Mouse (Mus musculus) limb, embryonic 10.5 days (tissue): ENCODE results near the gene Mylpf. TPM values are rescaled to one million over a fixed set of nuclear protein-coding genes. Genes with fewer than 3 reads are reported as not detected.
A peak's percentile ranks its signal among the peaks of the same experiment; 100 is the strongest.

Source experiments
- DNase-seq: peaks from one replicate; pipeline ENCODE4 v3.0.0-alpha.2; 2017; ENCODE audit warnings: low spot score
- H3K27ac ChIP-seq: fragments of 300-500 bp; sonication (generic); 2 replicates; pipeline ENCODE4 v1.5.1; 2016; ENCODE audit warnings: mild to moderate bottlenecking
- H3K27me3 ChIP-seq: fragments of 300-500 bp; sonication (generic); 2 replicates; pipeline ENCODE4 v1.6.1; 2016; ENCODE audit warnings: low read depth, mild to moderate bottlenecking; ENCODE audit not compliant: poor library complexity, severe bottlenecking
- H3K36me3 ChIP-seq: fragments of 300-500 bp; sonication (generic); 2 replicates; pipeline ENCODE4 v1.6.1; 2016; ENCODE audit warnings: mild to moderate bottlenecking, moderate library complexity
- H3K4me1 ChIP-seq: fragments of 300-500 bp; sonication (generic); 2 replicates; pipeline ENCODE4 v1.6.1; 2016
- H3K4me3 ChIP-seq: fragments of 300-500 bp; sonication (generic); 2 replicates; pipeline ENCODE4 v1.5.1; 2016; ENCODE audit warnings: mild to moderate bottlenecking, moderate library complexity
- H3K9me3 ChIP-seq: fragments of 300-500 bp; sonication (generic); replicated peaks from 2 replicates; pipeline ENCODE4 v1.6.1; 2016; ENCODE audit warnings: mild to moderate bottlenecking
- WGBS: fragments of 180-500 bp; shearing (Covaris S2); methylation state at CpG from one replicate; pipeline ENCODE4 v1.1.7; 2016; 5-methylcytosine and 5-hydroxymethylcytosine counted together
- polyA plus RNA-seq: library from polyadenylated mRNA; unstranded; fragments of >200 nt; fragmentation: Nextera tagmentation; extraction: Ambion mirVana; gene quantifications from 2 replicates; pipeline ENCODE4 v1.2.1, GENCODE M21; 2016

The Mylpf gene
- polyA plus RNA-seq, 1 experiment from 2014 or later: 13.1 TPM

GRCm38 (mm10) chr7:127211014-127211745 lies 2.5 kb downstream of the Mylpf start:
- H3K27me3 ChIP-seq: peaks cover 25% of the 10 kb centered on the region
- H3K4me1 ChIP-seq: peaks cover 47% of the 10 kb centered on the region
- 0 out of 2 replicates have a peak, but pooled peaks cover 2% of the 10 kb centered on the region for H3K36me3 ChIP-seq
- H3K9me3 ChIP-seq: no peaks in the 10 kb centered on the region
- no peak overlapping the region for H3K4me3 ChIP-seq
- H3K27ac ChIP-seq: no peak overlapping the region
- 78% methylated on average over 5 of the region's 5 CpGs for WGBS
- no peak for DNase-seq

DNA sequence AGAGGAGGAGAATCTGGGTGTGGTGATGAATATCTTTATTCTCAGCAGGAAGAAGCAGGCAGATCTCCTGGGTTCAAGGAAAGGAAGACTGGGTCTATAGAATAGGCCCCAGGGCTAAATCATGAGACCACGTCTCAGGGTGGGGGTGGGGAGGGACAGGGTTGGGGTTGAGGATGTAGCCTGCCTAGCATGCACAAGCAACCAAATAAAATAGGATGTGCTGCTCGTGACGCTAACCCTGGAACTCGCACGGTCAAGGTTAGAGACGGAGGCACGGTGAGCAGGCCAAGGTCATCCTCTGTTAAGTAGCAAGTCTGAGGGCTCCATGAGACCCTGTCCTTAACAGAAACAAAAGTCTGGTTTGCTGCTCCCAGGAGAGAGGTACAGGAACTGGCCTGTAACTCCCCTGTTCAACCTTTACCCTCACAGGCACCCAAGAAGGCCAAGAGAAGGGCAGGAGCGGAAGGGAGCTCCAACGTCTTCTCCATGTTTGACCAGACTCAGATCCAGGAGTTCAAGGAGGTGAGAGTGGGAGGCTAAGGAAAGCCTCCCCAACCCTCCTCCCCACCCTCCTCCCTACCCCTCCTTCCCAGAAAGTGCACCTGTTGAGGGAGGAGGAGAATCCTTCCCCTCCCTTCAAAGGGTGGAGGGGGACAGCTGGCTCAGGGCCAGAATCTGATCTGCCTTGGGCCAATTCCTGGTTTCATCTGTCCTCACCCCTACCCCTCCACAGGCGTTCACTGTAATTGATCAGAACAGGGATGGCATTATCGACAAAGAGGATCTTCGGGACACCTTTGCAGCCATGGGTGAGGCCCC lies 4.0 kb downstream of the Mylpf start:
- 86% methylated on average over 12 of the region's 12 CpGs for WGBS
- no peak for DNase-seq
- Histone ChIP-seq H3K27me3 (peaks cover 25% of the 10 kb centered on the region), H3K9me3 (no peaks in the 10 kb centered on the region), H3K4me1 (peaks cover 36% of the 10 kb centered on the region), H3K36me3 (no peaks in the 10 kb centered on the region), H3K4me3 (no peak overlapping the region), H3K27ac (no peak overlapping the region)

DNA sequence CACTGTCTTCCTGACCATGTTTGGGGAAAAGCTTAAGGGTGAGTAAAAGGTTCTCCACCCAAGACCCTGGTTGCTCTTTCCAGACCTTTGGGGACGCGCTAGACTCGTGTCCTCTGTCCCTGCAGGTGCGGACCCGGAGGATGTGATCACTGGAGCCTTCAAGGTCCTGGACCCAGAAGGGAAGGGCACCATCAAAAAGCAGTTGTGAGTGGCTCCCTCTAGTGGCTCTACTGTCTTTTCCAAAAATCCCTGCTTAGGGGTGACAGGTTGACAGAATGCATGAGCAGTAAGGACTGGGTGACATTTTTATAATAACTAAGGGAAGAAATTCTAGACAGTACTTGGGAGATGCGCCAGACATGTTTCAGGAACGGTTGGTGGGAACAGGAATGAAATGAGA lies 4.8 kb downstream of the Mylpf start:
- Histone ChIP-seq H3K9me3 (no peaks in the 10 kb centered on the region), H3K36me3 (no peaks in the 10 kb centered on the region), H3K4me3 (no peak overlapping the region), H3K4me1 (peaks cover 45% of the 10 kb centered on the region), H3K27ac (no peak overlapping the region), H3K27me3 (peaks cover 25% of the 10 kb centered on the region)
- no peak for DNase-seq
- 35% methylated on average over 7 of the region's 7 CpGs for WGBS

- Histone ChIP-seq H3K27ac (peak overlapping the region; percentile 63; the same call in 1 of the 2 replicates), H3K4me1 (peaks cover 45% of the 10 kb centered on the region), H3K9me3 (no peaks in the 10 kb centered on the region), H3K4me3 (peak overlapping the region; percentile 48), H3K27me3 (peaks cover 25% of the 10 kb centered on the region), H3K36me3 (no peaks in the 10 kb centered on the region)
- no peak for DNase-seq
- 49% methylated on average over 12 of the region's 12 CpGs for WGBS
These were observed 5.2 kb downstream of the Mylpf start for GRCm38 (mm10) chr7:127213930-127214329.

- Histone ChIP-seq H3K27me3 (peaks cover 25% of the 10 kb centered on the region), H3K36me3 (no peaks in the 10 kb centered on the region), H3K27ac (peak overlapping the region; percentile 63; the same call in 1 of the 2 replicates), H3K9me3 (no peaks in the 10 kb centered on the region), H3K4me1 (peaks cover 39% of the 10 kb centered on the region), H3K4me3 (peak overlapping the region; percentile 48)
- 21% methylated on average over 21 of the region's 21 CpGs for WGBS
- DNase-seq: peak; percentile 45
These were observed 5.8 kb downstream of the Mylpf start for GRCm38 (mm10) chr7:127214521-127214920.

- WGBS: 20% methylated on average over 33 of the region's 33 CpGs
- peaks cover 34% of the 10 kb centered on the region for H3K4me1 ChIP-seq
- peak overlapping the region; percentile 48 for H3K4me3 ChIP-seq
- peak; percentile 76 for DNase-seq
- H3K36me3 ChIP-seq: no peaks in the 10 kb centered on the region
- peak overlapping the region; percentile 63 for H3K27ac ChIP-seq
- no peaks in the 10 kb centered on the region for H3K9me3 ChIP-seq
- peaks cover 25% of the 10 kb centered on the region for H3K27me3 ChIP-seq
These were observed 6.5 kb downstream of the Mylpf start for GRCm38 (mm10) chr7:127214981-127215871.

GRCm38 (mm10) chr7:127216307-127216706 lies 7.6 kb downstream of the Mylpf start:
- no peak for DNase-seq
- Histone ChIP-seq H3K27ac (no peak overlapping the region), H3K4me1 (peaks cover 34% of the 10 kb centered on the region), H3K36me3 (no peaks in the 10 kb centered on the region), H3K27me3 (peaks cover 25% of the 10 kb centered on the region), H3K4me3 (no peak overlapping the region), H3K9me3 (no peaks in the 10 kb centered on the region)
- 89% methylated on average over 5 of the region's 5 CpGs for WGBS

DNA sequence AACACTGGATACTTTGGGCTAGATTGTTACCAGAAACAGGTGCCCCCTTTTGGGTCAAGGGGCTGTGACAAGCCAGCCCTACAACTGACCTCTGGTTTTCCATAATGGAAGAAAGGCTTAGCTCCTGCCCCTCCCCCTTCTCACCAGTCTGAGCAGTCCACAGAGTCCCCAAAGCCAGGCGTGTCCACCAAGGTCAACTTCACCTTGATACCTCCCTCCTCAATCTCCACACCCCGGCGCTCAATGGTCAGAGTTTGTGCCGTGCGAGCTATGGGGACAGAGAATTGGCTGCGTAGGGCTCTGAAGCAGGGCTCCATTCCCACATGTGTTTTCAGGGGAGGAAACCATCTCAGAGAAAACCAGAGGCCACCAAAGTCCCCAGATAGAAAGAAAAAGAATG lies 8.8 kb downstream of the Mylpf start:
- no peak overlapping the region for H3K27ac ChIP-seq
- no peaks in the 10 kb centered on the region for H3K9me3 ChIP-seq
- H3K4me1 ChIP-seq: peaks cover 31% of the 10 kb centered on the region
- peaks cover 6% of the 10 kb centered on the region for H3K36me3 ChIP-seq
- WGBS: 88% methylated on average over 6 of the region's 6 CpGs
- DNase-seq: no peak
- H3K4me3 ChIP-seq: no peak overlapping the region
- H3K27me3 ChIP-seq: peaks cover 23% of the 10 kb centered on the region

DNA sequence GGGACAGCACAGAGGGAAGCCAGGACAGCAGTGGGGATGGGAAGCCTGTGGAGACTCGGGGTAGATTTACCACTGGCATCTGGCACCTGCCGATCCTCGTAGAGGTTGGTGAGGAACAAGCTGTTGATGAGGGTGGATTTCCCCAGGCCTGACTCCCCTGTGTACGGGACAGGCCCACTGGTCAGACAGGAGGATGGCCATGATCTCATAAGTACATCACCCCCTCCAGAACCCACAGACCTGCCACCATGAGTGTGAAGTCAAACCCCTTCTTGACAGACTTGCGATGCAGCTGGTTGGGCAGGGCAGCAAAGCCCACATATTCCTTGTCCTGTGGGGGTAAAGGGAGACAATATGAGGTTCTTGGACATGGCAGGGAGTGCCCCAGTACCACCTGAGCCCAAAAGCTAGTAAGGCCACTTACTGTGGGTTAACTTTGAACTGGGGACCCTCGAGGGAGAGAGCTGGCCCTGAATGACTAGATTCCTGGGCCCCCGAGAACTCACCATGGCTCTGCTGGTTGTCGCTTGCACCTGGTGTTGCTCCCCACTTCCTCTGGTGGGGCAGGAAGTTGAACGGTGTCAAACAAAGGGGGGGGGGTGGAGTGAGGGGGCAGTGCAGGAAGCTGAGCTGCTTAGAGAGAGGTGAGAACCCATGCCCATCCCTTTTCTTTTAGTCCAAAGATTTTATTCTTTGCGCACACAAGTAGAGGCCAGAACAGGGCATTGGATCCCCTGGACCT lies 9.4 kb downstream of the Mylpf start:
- no peaks in the 10 kb centered on the region for H3K9me3 ChIP-seq
- peaks cover 11% of the 10 kb centered on the region for H3K36me3 ChIP-seq
- H3K4me3 ChIP-seq: no peak overlapping the region
- H3K27me3 ChIP-seq: peaks cover 18% of the 10 kb centered on the region
- DNase-seq: no peak
- peak overlapping the region; percentile 25; the same call in 1 of the 2 replicates for H3K27ac ChIP-seq
- H3K4me1 ChIP-seq: peaks cover 31% of the 10 kb centered on the region
- 80% methylated on average over 10 of the region's 10 CpGs for WGBS

- H3K27me3 ChIP-seq: peaks cover 13% of the 10 kb centered on the region
- DNase-seq: no peak
- no peaks in the 10 kb centered on the region for H3K9me3 ChIP-seq
- 93% methylated on average over 4 of the region's 4 CpGs for WGBS
- H3K4me3 ChIP-seq: no peak overlapping the region
- peaks cover 31% of the 10 kb centered on the region for H3K4me1 ChIP-seq
- H3K36me3 ChIP-seq: peaks cover 17% of the 10 kb centered on the region
- H3K27ac ChIP-seq: no peak overlapping the region
These were observed 10.0 kb downstream of the Mylpf start for GRCm38 (mm10) chr7:127218670-127219069.

DNA sequence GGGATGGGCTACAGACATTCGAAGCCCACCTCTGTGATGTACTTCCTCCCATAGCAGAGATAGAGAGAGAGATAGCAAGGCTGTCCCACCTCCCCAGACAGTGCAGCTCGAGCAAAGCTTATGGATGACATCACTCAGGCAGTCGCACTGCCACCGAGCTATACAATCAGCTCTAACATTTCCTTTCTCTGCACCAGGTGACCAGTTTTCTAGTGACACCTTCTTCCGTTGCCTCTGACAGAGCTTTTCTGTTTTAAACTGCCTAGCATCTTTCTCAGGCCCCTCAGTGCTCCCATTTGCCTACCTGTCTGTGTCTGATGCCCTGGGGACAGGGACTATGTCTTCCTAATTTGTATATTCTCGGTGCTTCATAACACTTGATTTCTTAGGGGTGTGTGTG lies 11.8 kb downstream of the Mylpf start:
- H3K9me3 ChIP-seq: no peaks in the 10 kb centered on the region
- no peaks in the 10 kb centered on the region for H3K27me3 ChIP-seq
- no peak for DNase-seq
- peaks cover 14% of the 10 kb centered on the region for H3K4me1 ChIP-seq
- no peak overlapping the region for H3K27ac ChIP-seq
- 90% methylated on average over 6 of the region's 6 CpGs for WGBS
- H3K4me3 ChIP-seq: no peak overlapping the region
- peaks cover 19% of the 10 kb centered on the region for H3K36me3 ChIP-seq

DNA sequence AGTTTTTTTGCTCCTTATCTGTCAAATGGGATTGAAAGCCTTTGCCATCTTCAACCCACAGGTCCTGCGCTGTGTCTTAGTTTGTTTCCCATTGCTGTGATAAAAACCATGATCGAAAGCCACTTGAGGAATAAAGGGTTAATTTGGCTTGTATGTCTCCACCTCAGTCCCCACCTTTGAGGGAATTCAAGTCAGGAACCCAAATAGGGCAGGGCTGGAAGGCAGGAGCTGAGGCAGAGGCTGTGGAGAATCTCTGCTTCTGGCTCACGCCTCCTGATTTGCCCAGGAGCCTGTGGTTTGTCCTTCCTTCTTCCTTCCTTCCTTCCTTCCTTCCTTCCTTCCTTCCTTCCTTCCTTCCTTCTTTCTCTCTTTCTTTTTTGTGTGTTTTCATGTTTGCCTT lies 14.4 kb downstream of the Mylpf start:
- H3K4me1 ChIP-seq: peaks cover 4% of the 10 kb centered on the region
- H3K9me3 ChIP-seq: no peaks in the 10 kb centered on the region
- no peak overlapping the region for H3K27ac ChIP-seq
- WGBS: 95% methylated on average over 3 of the region's 3 CpGs
- H3K27me3 ChIP-seq: no peaks in the 10 kb centered on the region
- H3K4me3 ChIP-seq: no peak overlapping the region
- peaks cover 23% of the 10 kb centered on the region for H3K36me3 ChIP-seq
- no peak for DNase-seq
